Mouse (Mus musculus): Measurements from ENCODE around the gene Cyp2w1. TPM values are rescaled to one million over a fixed set of nuclear protein-coding genes. Genes with fewer than 3 reads are reported as not detected.

Cyp2w1 gene
- not detected for total RNA-seq (2022)

GRCm38 (mm10) chr5:139352317-139352716 is at the start of gene Cyp2w1:
Gene Cyp2w1 (plus strand): TSS chr5:139352617.
- DNase-seq (ENCODE audit: low spot score): no peak

- no peak for DNase-seq (ENCODE audit: low spot score)
Observed at GRCm38 (mm10) chr5:139303646-139304061, 48.8 kb upstream of the Cyp2w1 start.

- no peak for DNase-seq (ENCODE audit: low spot score)
Observed at GRCm38 (mm10) chr5:139309946-139310345, 42.5 kb upstream of the Cyp2w1 start.

- no peak for DNase-seq (ENCODE audit: low spot score)
Observed at GRCm38 (mm10) chr5:139310477-139310876, 41.9 kb upstream of the Cyp2w1 start.

- no peak for DNase-seq (ENCODE audit: low spot score)
Observed at GRCm38 (mm10) chr5:139311822-139312221, 40.6 kb upstream of the Cyp2w1 start.

GRCm38 (mm10) chr5:139313536-139313935 is 38.9 kb upstream of the Cyp2w1 start:
- no peak for DNase-seq (ENCODE audit: low spot score)

- DNase-seq (ENCODE audit: low spot score): no peak
Observed at GRCm38 (mm10) chr5:139314941-139315642, 37.3 kb upstream of the Cyp2w1 start.

GRCm38 (mm10) chr5:139316982-139317675 is 35.3 kb upstream of the Cyp2w1 start:
- no peak for DNase-seq (ENCODE audit: low spot score)

- DNase-seq (ENCODE audit: low spot score): no peak
Observed at GRCm38 (mm10) chr5:139317751-139318504, 34.5 kb upstream of the Cyp2w1 start.

- DNase-seq (ENCODE audit: low spot score): no peak
Observed at GRCm38 (mm10) chr5:139320424-139320823, 32.0 kb upstream of the Cyp2w1 start.

GRCm38 (mm10) chr5:139321331-139321730 is 31.1 kb upstream of the Cyp2w1 start:
- DNase-seq (ENCODE audit: low spot score): no peak

GRCm38 (mm10) chr5:139323260-139323924 is 29.0 kb upstream of the Cyp2w1 start:
- DNase-seq (ENCODE audit: low spot score): no peak

- no peak for DNase-seq (ENCODE audit: low spot score)
Observed at GRCm38 (mm10) chr5:139324045-139324491, 28.3 kb upstream of the Cyp2w1 start.

- DNase-seq (ENCODE audit: low spot score): no peak
Observed at GRCm38 (mm10) chr5:139324691-139325394, 27.6 kb upstream of the Cyp2w1 start.

- no peak for DNase-seq (ENCODE audit: low spot score)
Observed at GRCm38 (mm10) chr5:139325395-139325966, 26.9 kb upstream of the Cyp2w1 start, which contains the start of gene Adap1. Gene Adap1 (minus strand): TSS chr5:139325622.

- no peak for DNase-seq (ENCODE audit: low spot score)
Observed at GRCm38 (mm10) chr5:139326111-139326696, 26.2 kb upstream of the Cyp2w1 start.

GRCm38 (mm10) chr5:139326986-139327633 is 25.3 kb upstream of the Cyp2w1 start:
- no peak for DNase-seq (ENCODE audit: low spot score)

- DNase-seq (ENCODE audit: low spot score): no peak
Observed at GRCm38 (mm10) chr5:139327634-139328020, 24.8 kb upstream of the Cyp2w1 start.

GRCm38 (mm10) chr5:139330766-139331165 is 21.7 kb upstream of the Cyp2w1 start:
- no peak for DNase-seq (ENCODE audit: low spot score)

GRCm38 (mm10) chr5:139331742-139332141 is 20.7 kb upstream of the Cyp2w1 start:
- peak; percentile 74 for DNase-seq (ENCODE audit: low spot score)

Measured in heart, adult 8-10 months (tissue).